Mouse (Mus musculus): ENCODE measurements at regions not wholly inside any gene's neighbourhood (a gene's known extent, or its start where the extent isn't known, plus 50 kb on each side); places are given as distances from the start of the nearest gene placed in this dataset.

- Histone ChIP-seq H3K4me3 (no peak overlapping the region), H3K27ac (peak overlapping the region; percentile 81)
- no peak for TF ChIP-seq CTCF (IDR thresholded peaks at IDR 0.05)
- intact Hi-C loops (cut with DNase I) = loop anchor here (2.0 kb wide), 1 partner anchor 64 kb away; no protein-coding TSS in a partner anchor
- peak; percentile 59 to 72 for DNase-seq (ENCODE audit: extremely low spot score in 1 of 2, low spot score in 2 of 2)
Measured at GRCm38 (mm10) chr11:84760622-84761196, 58.6 kb downstream of the Mrm1 start.

GRCm38 (mm10) chr11:84759478-84759986 lies 59.8 kb downstream of the Mrm1 start:
- DNase-seq (ENCODE audit: extremely low spot score in 1 of 2, low spot score in 2 of 2) = peak; percentile 33 to 77
- no peak for TF ChIP-seq CTCF (IDR thresholded peaks at IDR 0.05)
- intact Hi-C loops (cut with DNase I) = no loop called here
- Histone ChIP-seq H3K27ac (peak overlapping the region; percentile 81), H3K4me3 (no peak overlapping the region)

- H3K4me3 ChIP-seq = no peak overlapping the region
- DNase-seq (ENCODE audit: extremely low spot score in 1 of 2, low spot score in 2 of 2) = no peak
- H3K27ac ChIP-seq = no peak overlapping the region
- TF ChIP-seq CTCF (IDR thresholded peaks at IDR 0.05) = peak; percentile 12; the same call in 1 of the 2 replicates
- intact Hi-C loops (cut with DNase I) = no loop called here
Measured at GRCm38 (mm10) chr11:84752007-84752406, 67.3 kb downstream of the Mrm1 start.

DNA sequence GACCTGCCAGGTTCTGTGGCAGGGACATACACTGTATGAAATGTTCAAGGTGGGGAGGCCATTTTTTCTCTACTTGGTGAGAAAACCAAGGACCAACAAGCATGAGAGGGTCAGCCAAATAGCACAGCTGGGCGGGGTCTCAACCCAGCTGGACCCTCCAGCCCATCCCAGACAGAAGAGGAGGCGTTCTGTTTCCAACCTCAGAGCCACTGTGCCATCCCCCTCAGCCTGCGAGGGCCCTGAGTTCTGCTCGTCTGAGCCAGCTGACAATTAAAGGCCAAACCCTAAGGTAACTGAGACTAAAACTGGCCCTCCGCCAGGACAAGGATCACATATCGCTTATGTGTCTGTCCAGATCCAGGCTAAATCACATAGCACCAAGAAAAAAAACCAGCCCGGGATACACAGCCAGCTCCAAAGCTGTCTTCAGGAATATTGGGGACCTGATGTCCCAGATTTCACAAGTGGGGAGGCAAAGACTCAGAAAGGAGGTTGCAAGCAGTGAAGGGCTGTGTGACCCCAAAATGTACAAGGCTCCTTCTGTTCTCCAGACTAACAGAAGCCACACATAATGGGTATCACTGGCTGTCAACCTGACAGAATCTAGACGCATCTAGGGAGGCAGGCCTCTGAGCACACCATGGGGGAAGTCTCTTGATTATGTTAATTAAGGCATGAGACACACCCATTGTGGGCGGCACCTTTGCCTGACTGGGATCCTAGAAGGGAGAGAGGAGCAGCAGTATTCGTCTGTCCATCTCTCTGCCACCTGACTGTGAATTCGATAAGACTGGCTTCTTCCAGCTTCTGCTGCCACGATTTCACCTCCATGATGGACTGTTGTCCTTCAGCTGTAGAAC lies 69.6 kb downstream of the Mrm1 start:
- no peak overlapping the region for H3K27ac ChIP-seq
- DNase-seq (ENCODE audit: extremely low spot score in 1 of 2, low spot score in 2 of 2) = no peak
- H3K4me3 ChIP-seq = no peak overlapping the region
- intact Hi-C loops (cut with DNase I) = no loop called here
- no peak for TF ChIP-seq CTCF (IDR thresholded peaks at IDR 0.05)

DNA sequence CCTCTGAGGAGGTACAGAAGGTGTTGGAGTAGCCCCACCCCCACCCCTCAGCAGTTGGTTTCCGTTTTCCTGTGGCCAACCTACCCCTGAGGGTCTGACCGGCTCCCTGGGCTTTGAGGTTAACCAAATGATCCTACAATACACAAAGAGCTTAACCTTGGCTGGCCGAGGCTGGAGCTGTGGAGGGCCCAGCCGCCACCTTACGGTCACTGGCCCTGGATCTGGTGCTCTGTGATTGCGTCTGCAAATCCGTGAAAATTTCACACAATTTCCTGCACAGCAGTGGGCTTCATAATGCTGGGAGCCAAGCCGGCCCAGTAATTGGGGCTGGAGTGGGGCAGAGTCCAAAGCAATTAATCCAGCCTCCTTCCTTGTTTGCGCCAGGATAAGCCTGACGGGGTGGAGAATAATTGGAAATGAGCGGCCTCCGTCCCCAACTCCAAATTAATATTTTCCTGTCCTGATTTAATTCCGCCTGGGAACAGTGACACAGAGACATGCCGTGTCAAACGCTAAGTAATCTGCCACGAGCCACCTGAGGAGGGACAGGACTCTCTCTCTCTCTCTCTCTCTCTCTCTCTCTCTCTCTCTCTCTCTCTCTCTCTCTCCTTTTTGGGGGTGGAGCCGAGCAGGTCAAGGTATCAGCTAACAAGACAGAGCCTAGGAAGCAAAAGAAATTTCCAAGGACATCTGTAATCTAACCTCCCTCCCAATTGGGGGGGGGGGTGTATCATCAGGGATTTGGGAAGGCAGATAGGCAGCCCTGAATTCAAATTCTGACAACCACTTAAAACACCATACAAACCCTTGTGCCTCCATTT lies 80.3 kb downstream of the Mrm1 start:
- H3K4me3 ChIP-seq = no peak overlapping the region
- TF ChIP-seq CTCF (IDR thresholded peaks at IDR 0.05) = no peak
- H3K27ac ChIP-seq = no peak overlapping the region
- no peak for DNase-seq (ENCODE audit: extremely low spot score in 1 of 2, low spot score in 2 of 2)
- intact Hi-C loops (cut with DNase I) = no loop called here

DNA sequence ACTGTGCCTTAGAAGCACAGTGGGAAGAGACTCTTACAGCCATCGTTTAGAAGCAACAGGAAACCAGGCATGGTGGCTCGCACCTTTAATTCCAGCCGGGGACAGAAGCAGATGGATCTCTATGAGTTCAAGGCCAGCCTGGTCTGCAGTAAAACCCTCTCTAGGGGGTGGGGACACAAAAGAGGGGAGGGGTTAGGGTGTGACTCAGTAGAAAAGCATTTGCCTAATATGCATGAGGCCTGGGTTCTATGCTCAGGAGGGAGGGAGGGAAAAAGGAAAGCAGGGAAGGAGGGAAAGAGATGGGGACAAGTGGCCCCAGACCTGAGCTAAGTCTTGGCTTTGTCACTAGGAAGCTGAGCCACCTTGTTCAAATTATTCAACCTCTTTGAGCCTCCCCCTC lies 81.2 kb downstream of the Mrm1 start:
- TF ChIP-seq CTCF (IDR thresholded peaks at IDR 0.05) = no peak
- H3K27ac ChIP-seq = no peak overlapping the region

GRCm38 (mm10) chr11:84731890-84732289 lies 87.4 kb downstream of the Mrm1 start:
- H3K27ac ChIP-seq = no peak overlapping the region
- H3K4me3 ChIP-seq = no peak overlapping the region
- intact Hi-C loops (cut with DNase I) = no loop called here
- TF ChIP-seq CTCF (IDR thresholded peaks at IDR 0.05) = no peak
- DNase-seq (ENCODE audit: extremely low spot score in 1 of 2, low spot score in 2 of 2) = no peak

More for the DNA sequence above, 81.2 kb downstream of the Mrm1 start:
- DNase-seq (ENCODE audit: extremely low spot score in 1 of 2, low spot score in 2 of 2) = no peak
- intact Hi-C loops (cut with DNase I) = no loop called here
- no peak overlapping the region for H3K4me3 ChIP-seq

- H3K4me3 ChIP-seq = no peak overlapping the region
- no peak overlapping the region for H3K27ac ChIP-seq
- intact Hi-C loops (cut with DNase I) = no loop called here
- no peak for TF ChIP-seq CTCF (IDR thresholded peaks at IDR 0.05)
- no peak for DNase-seq (ENCODE audit: extremely low spot score in 1 of 2, low spot score in 2 of 2)
Measured at GRCm38 (mm10) chr11:84730218-84730617, 89.1 kb downstream of the Mrm1 start.

DNA sequence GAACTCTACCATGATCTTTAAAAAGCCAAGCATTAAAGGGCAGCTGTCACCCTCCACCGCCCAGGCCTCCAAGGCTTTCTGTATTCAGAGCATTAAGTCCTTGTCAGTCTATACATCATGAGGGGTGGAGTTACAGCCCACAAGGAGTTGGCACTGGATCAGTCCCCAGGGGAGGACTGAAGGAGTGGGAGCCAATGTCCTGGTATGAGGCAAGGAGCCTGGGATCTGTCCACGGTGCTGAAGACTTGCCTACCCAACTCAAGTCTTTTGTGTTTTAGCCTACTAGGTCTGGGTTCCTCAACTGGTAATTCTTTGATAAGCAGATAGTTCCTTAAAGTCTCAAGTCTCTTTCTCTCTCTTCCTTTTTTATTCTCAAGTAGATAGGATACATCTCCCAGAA lies 90.1 kb downstream of the Mrm1 start:
- TF ChIP-seq CTCF (IDR thresholded peaks at IDR 0.05) = no peak
- H3K4me3 ChIP-seq = no peak overlapping the region
- no peak for DNase-seq (ENCODE audit: extremely low spot score in 1 of 2, low spot score in 2 of 2)
- intact Hi-C loops (cut with DNase I) = no loop called here
- H3K27ac ChIP-seq = no peak overlapping the region

- H3K4me3 ChIP-seq = no peak overlapping the region
- intact Hi-C loops (cut with DNase I) = no loop called here
- no peak for DNase-seq (ENCODE audit: extremely low spot score in 1 of 2, low spot score in 2 of 2)
- H3K27ac ChIP-seq = no peak overlapping the region
- no peak for TF ChIP-seq CTCF (IDR thresholded peaks at IDR 0.05)
Measured at GRCm38 (mm10) chr11:84725936-84726613, 93.2 kb downstream of the Mrm1 start.

GRCm38 (mm10) chr11:84725177-84725792 lies 94.0 kb downstream of the Mrm1 start:
- Histone ChIP-seq H3K4me3 (no peak overlapping the region), H3K27ac (no peak overlapping the region)
- TF ChIP-seq CTCF (IDR thresholded peaks at IDR 0.05) = no peak
- intact Hi-C loops (cut with DNase I) = no loop called here
- DNase-seq (ENCODE audit: extremely low spot score in 1 of 2, low spot score in 2 of 2) = no peak

Measured in left cerebral cortex, adult 2 months (tissue).